Mouse (Mus musculus): Measurements from ENCODE around the gene Fancc. TPM values are rescaled to one million over a fixed set of nuclear protein-coding genes. Genes with fewer than 3 reads are reported as not detected.

Fancc gene
- total and polyA plus RNA-seq, 2 experiments from 2014 or later: 9.2 to 12.1 TPM

DNA sequence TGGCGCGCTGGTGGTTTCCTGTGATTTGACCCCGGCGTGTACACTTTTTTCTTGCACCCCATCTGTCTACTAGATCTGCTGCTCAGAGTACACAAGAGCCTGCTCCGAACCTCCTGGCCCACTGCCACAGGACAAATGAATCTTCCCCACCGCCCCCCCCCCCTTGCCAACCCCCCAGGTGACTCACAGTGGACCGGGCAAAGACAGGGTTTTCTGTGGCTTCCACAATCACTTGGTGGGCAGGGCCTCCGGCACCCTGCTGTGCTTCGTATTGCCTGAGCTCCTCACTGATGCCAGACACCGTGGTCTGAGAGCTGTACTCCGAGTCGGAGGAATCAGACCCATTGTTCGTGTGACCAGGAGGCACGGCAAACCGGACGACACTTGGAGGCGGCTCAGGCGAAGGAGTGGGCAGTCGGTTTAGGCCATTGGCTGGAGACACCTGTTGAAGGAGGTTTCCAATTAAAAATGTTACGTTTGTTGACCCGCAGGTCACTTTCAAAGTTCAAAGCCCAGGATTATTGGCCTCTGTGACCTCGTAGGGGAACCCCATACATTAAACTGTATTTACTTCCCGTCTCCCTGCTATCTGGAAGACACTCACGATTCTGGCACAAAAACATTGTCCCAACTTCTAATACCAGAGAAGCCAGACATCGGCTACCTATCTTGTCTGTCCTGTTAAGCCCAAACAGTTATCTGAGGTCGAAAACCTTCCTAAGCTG is 16.5 kb upstream of the Fancc start:
- no peaks in the 10 kb centered on the region for H3K4me1 ChIP-seq (ENCODE audit: insufficient read depth, low read length)
- no peak for TF ChIP-seq CTCF (IDR thresholded peaks at IDR 0.05)
- no peaks in the 10 kb centered on the region for H3K27me3 ChIP-seq (ENCODE audit: insufficient read depth, low read length)
- no peaks in the 10 kb centered on the region for H3K9me3 ChIP-seq (ENCODE audit: low read length)
- no peak overlapping the region for H3K4me3 ChIP-seq (ENCODE audit: low read depth, low read length)
- DNase-seq (ENCODE audit: low spot score) (peak; percentile 43), ATAC-seq (ENCODE audit: low FRiP score) (no peak)
- no peak overlapping the region for H3K27ac ChIP-seq (ENCODE audit: low read depth, low read length)
- H3K36me3 ChIP-seq (ENCODE audit: insufficient read depth, low read length): peaks cover 57% of the 10 kb centered on the region
- no peak overlapping the region for H3K9ac ChIP-seq (replicated peaks; ENCODE audit: low read length, poor library complexity, severe bottlenecking)
- no peak overlapping the region for H3K4me2 ChIP-seq (ENCODE audit: low read depth, low read length, poor library complexity, severe bottlenecking)
- WGBS: 46% methylated on average over 25 of the region's 26 CpGs

DNA sequence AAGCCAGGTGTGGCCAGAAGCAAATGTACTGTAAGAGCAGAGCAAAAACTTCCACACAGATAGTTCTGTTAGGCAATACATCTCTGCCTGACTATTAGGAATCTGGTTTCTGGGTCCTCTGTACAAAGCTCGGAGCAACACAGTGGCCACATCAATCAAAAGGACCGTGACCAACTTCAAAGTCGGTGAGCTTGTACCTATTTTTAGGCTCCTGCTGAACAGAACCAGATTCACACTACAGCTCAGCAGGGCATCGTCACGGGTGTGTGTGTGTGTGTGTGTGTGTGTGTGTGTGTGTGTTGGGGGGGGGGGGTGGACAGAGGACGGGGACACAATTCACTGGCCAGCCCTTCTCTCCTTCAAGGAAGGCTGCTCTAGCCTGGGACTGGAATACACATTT is 15.3 kb upstream of the Fancc start:
- DNase-seq (ENCODE audit: low spot score) (no peak), ATAC-seq (ENCODE audit: low FRiP score) (no peak)
- 20% methylated on average over 6 of the region's 6 CpGs for WGBS
- Histone ChIP-seq H3K4me2 (ENCODE audit: low read depth, low read length, poor library complexity, severe bottlenecking) (no peak overlapping the region), H3K27me3 (ENCODE audit: insufficient read depth, low read length) (no peaks in the 10 kb centered on the region), H3K4me3 (ENCODE audit: low read depth, low read length) (no peak overlapping the region), H3K27ac (ENCODE audit: low read depth, low read length) (no peak overlapping the region), H3K4me1 (ENCODE audit: insufficient read depth, low read length) (no peaks in the 10 kb centered on the region), H3K9me3 (ENCODE audit: low read length) (no peaks in the 10 kb centered on the region), H3K9ac (replicated peaks; ENCODE audit: low read length, poor library complexity, severe bottlenecking) (no peak overlapping the region), H3K36me3 (ENCODE audit: insufficient read depth, low read length) (peaks cover 53% of the 10 kb centered on the region)
- TF ChIP-seq CTCF (IDR thresholded peaks at IDR 0.05): no peak

DNA sequence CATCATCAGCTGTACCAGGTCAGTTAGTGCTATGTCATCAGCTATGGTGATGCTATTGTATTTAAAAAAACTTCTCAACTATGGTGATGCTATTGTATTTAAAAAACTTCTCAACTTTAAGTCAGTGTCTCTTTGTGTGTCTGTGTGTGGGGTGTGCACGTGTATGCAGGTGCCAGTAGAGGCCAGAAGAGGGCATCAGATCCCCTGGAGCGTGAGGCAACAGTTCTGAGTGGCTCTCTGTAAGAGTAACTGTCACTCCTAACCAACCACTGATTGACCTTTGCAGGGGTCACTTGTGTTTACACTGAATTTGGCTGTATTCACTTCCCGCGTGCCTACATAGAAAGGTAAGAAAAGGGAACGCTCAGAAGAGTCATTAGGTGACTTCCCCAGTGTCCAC is 10.7 kb upstream of the Fancc start:
- Histone ChIP-seq H3K4me2 (ENCODE audit: low read depth, low read length, poor library complexity, severe bottlenecking) (no peak overlapping the region), H3K27me3 (ENCODE audit: insufficient read depth, low read length) (no peaks in the 10 kb centered on the region), H3K9ac (replicated peaks; ENCODE audit: low read length, poor library complexity, severe bottlenecking) (no peak overlapping the region), H3K9me3 (ENCODE audit: low read length) (no peaks in the 10 kb centered on the region), H3K36me3 (ENCODE audit: insufficient read depth, low read length) (peaks cover 35% of the 10 kb centered on the region), H3K27ac (ENCODE audit: low read depth, low read length) (no peak overlapping the region), H3K4me3 (ENCODE audit: low read depth, low read length) (no peak overlapping the region), H3K4me1 (ENCODE audit: insufficient read depth, low read length) (no peaks in the 10 kb centered on the region)
- ATAC-seq (ENCODE audit: low FRiP score): no peak
- TF ChIP-seq CTCF (IDR thresholded peaks at IDR 0.05): peak; percentile 29; the same call in 1 of the 2 replicates
- no peak for DNase-seq (ENCODE audit: low spot score)
- 91% methylated on average over 5 of the region's 5 CpGs for WGBS

DNA sequence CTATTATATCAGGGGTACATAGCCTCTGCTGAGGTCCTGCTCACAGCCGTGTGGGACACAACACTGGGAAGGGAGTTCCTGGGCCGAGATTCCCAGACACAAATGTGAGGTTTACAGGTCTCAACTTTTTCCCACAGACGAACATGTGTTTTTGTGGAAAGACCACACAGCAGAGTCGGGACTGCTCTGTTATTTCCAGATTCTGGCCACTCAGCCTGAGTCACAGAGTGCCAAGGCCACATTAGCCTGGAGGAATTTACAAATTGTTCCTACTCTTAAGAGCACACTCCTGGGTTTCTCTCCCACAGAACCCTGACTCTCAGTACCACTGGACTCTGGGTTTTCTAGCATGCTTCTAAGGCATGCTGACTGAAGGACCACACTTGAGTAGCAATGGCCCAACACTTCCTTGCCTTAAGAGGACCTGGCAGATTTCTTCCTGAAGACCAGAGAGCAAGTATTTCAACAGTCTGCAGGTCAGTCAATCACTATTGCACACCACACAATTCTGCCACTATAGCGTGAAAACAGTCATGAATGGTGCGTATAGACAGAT is 10.0 kb upstream of the Fancc start:
- TF ChIP-seq CTCF (IDR thresholded peaks at IDR 0.05): no peak
- no peak overlapping the region for H3K4me3 ChIP-seq (ENCODE audit: low read depth, low read length)
- H3K4me1 ChIP-seq (ENCODE audit: insufficient read depth, low read length): no peaks in the 10 kb centered on the region
- no peak overlapping the region for H3K4me2 ChIP-seq (ENCODE audit: low read depth, low read length, poor library complexity, severe bottlenecking)
- H3K9me3 ChIP-seq (ENCODE audit: low read length): no peaks in the 10 kb centered on the region
- H3K36me3 ChIP-seq (ENCODE audit: insufficient read depth, low read length): peaks cover 32% of the 10 kb centered on the region
- no peaks in the 10 kb centered on the region for H3K27me3 ChIP-seq (ENCODE audit: insufficient read depth, low read length)
- no peak overlapping the region for H3K27ac ChIP-seq (ENCODE audit: low read depth, low read length)
- no peak for DNase-seq (ENCODE audit: low spot score)
- ATAC-seq (ENCODE audit: low FRiP score): no peak
- H3K9ac ChIP-seq (replicated peaks; ENCODE audit: low read length, poor library complexity, severe bottlenecking): no peak overlapping the region
- 87% methylated on average over 6 of the region's 6 CpGs for WGBS

DNA sequence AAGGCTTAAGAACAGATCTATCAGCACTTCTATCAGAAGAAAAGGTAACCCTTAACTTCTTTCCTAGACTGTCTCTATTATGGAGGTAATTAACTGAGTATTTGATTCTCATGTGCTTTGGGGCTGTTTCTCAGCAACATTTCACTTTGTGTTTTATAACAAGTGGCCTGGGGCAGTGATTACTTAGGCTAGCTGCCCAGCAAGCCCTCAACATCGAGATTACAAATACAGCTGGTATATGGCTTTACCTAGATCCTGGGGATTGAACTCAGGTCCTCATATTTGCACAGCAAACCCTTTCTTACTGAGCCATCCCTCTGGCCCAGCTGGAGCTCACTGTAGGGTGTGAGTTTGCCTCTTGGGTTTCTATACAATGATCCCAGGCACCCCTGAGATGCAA is 9.3 kb upstream of the Fancc start:
- no peak for ATAC-seq (ENCODE audit: low FRiP score)
- H3K9me3 ChIP-seq (ENCODE audit: low read length): no peaks in the 10 kb centered on the region
- H3K4me3 ChIP-seq (ENCODE audit: low read depth, low read length): no peak overlapping the region
- H3K4me1 ChIP-seq (ENCODE audit: insufficient read depth, low read length): no peaks in the 10 kb centered on the region
- H3K27ac ChIP-seq (ENCODE audit: low read depth, low read length): no peak overlapping the region
- WGBS: 56% methylated on average over 1 of the region's 1 CpGs
- no peak for TF ChIP-seq CTCF (IDR thresholded peaks at IDR 0.05)
- no peak overlapping the region for H3K9ac ChIP-seq (replicated peaks; ENCODE audit: low read length, poor library complexity, severe bottlenecking)
- DNase-seq (ENCODE audit: low spot score): no peak
- H3K4me2 ChIP-seq (ENCODE audit: low read depth, low read length, poor library complexity, severe bottlenecking): no peak overlapping the region
- H3K36me3 ChIP-seq (ENCODE audit: insufficient read depth, low read length): peaks cover 25% of the 10 kb centered on the region
- H3K27me3 ChIP-seq (ENCODE audit: insufficient read depth, low read length): no peaks in the 10 kb centered on the region

DNA sequence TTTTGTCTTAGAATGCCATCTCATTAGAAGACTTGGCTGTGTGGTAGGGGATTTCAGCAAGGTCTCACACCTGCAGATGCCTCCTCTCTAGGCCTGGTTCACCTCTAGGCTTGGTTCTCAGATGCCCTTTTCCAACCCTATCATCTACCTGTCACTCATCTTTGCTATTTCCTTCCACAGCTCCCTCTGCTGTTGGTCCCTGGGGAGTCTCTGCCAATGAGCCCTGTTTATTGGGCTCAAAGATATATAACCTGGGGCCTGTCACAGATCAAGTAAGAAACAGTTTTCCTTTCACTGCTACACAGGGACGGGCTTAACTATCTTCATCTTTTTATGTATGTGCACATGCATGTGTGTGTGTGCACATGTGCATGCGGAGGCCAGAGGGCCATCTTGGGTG is 5.3 kb upstream of the Fancc start:
- no peaks in the 10 kb centered on the region for H3K4me1 ChIP-seq (ENCODE audit: insufficient read depth, low read length)
- TF ChIP-seq CTCF (IDR thresholded peaks at IDR 0.05): no peak
- H3K9me3 ChIP-seq (ENCODE audit: low read length): no peaks in the 10 kb centered on the region
- 94% methylated on average over 2 of the region's 2 CpGs for WGBS
- no peak overlapping the region for H3K27ac ChIP-seq (ENCODE audit: low read depth, low read length)
- H3K9ac ChIP-seq (replicated peaks; ENCODE audit: low read length, poor library complexity, severe bottlenecking): no peak overlapping the region
- H3K4me3 ChIP-seq (ENCODE audit: low read depth, low read length): no peak overlapping the region
- DNase-seq (ENCODE audit: low spot score): no peak
- H3K36me3 ChIP-seq (ENCODE audit: insufficient read depth, low read length): 0 out of 2 replicates have a peak, but pooled peaks cover 1% of the 10 kb centered on the region
- H3K4me2 ChIP-seq (ENCODE audit: low read depth, low read length, poor library complexity, severe bottlenecking): no peak overlapping the region
- H3K27me3 ChIP-seq (ENCODE audit: insufficient read depth, low read length): no peaks in the 10 kb centered on the region
- no peak for ATAC-seq (ENCODE audit: low FRiP score)

Measured in midbrain, postnatal 0 days (tissue).